Mouse (Mus musculus): ENCODE data around the gene Coro1a.

Gene Coro1a

DNA sequence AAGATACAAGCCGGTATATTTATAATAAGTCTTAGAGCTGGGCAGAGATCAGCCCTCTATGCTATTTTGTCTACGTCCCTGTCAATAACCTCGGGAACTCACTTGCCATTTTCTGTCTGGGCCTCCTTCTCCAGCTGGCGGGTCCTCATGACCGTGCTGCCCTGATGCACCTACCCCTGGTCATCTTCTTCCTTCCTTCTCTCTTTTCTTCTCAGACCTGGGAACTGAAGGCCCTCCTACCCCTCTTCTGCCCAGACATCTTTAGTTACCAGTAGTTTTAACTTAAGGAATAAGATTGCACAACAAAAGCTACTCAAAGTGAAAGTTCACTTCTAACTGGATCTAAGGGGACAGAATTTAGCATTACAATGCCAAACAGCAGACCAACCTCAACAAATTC is 27.9 kb downstream of the Coro1a start:
- no peak for DNase-seq

DNA sequence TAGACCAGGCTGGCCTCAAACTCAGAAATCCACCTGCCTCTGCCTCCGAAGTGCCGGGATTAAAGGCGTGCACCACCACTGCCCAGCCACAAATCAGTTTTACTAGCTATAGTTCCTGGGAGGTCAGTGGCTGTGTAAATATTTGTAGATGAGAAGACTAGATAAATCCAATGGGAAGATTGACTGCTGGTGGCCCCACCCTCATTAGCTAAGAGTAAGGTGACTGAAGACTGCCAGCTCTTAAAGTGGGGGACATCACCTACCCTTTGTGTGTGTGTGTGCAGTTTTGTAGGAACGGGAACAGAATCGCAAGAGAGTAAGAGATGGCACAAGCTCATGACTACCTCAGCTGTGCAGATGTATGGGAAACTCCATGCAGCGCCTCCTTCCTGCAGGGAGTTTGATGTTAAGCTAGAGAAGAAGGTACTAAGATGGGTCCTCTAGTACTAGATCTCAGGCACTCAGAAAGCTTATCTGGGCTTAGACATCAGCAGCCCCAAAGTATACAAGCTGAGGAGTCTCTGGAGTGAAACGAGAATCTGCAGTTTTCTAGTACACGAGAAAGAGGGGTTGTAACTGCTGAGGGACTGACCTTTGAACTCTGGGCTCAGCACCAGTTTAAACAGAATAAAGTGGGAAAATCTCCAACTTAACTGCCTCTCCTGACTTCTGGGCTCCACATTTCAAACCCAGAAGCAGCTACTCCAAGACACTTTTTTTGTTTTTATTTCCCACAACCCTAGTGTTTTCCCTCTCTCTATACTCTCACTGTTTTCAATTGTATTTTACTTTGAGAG is 28.8 kb downstream of the Coro1a start:
- DNase-seq = no peak

DNA sequence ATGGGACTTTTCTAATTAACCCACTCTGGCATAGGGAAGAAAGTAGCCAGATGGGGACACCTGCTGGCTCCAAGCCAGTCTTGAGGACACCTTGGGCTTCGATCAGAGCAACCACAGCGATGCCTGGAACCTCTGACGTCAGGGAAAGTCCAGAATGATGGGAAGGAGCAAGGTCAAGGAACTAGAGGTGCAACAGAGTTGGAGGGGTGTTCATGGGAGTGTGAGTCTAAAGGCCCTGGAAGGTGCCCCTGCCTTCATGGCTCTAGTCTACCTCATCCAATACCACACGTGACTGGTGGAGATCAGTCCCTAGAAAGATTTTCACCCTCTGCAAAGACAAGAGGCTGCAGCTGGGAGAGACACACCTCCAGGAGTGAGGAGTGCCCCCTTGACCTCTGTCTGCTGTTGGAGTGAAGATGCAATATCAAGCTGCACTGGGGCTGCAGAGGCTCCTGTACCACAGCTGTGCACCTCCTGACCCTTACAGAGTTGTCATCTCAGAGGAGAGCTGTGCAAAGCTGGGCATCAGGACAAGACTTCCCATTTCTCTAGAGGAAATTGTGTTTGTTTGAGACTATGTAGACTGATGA is 30.9 kb downstream of the Coro1a start:
- DNase-seq = no peak

DNA sequence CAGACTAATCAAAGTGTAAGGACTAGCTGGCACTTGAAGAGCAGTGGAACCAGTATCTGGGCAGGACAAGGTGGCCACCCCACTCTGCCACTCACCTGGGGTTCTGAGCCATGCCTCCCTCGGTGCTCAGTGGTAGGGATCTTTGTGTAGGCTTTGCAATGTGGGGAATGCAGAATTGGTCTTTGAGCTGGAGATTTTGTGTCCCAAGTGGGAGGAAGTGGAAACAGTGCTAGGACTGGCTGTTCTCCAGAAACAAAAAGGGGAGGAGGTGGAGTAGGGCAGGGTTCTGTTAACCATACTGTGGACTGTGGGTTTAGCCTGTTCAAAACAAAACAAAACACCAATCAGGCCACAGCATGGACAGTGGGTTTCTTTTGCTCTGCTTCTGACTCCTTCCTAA is 31.4 kb downstream of the Coro1a start, which contains the start of gene Sult1a1:
Sult1a1 (minus strand) TSS at position 226 of the 400 bp plus-strand sequence.
- DNase-seq = no peak

DNA sequence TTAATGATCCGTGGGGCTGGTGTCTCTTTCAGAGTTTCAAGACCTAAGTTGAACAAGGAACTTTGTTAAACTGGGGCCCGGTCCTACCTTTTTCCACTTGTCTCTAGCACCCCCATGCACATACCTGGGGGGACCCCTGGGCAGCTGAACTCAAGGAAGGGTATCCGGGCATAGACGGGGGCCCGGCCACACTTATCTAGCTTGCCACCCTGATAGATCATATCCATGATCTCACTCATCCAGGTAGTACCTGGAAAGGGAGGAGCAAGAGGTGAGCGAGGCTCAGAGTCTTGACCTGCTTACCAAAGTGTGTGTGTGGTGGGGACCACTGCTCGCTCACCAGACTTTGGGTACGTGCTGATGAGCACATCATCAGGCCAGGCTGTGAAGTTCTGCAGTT is 32.5 kb downstream of the Coro1a start:
- DNase-seq = no peak

DNA sequence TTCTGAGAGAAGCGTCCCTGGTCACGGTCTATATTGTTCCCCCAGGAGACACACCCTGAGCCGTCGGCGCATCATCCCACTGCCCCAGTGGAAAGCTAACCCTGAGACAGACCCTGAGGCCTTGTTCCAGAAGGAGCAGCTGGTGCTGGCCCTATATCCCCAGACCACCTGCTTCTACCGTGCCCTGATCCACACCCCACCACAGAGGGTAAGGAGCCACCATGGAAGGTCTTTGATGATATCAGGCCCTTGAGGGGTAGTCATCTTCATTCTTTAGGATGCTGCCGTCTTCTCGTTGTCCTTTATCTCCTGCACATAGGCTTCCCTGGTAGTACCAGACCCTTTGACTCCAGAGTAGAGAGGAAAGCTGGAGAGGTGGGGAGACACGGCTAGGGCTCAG is 35.5 kb downstream of the Coro1a start:
- DNase-seq = no peak

DNA sequence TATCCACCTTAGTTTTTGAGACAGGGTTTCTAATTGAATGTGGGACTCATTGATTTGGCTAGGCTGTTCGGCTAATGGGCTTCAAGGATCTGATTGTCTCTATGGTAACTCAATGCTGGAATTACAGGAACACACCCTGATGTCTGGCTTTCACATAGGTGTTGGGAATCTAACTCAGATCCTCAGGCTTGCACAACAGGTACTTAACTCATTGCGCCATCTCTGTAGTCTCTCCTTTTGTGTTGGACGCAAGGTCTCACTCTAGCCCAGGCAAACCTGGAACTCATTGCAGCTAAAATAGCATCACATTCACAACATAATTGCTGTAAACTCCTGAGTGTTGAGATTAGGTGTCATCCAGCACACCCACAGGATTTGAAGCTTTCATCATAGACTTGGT is 37.4 kb downstream of the Coro1a start:
- DNase-seq = no peak

DNA sequence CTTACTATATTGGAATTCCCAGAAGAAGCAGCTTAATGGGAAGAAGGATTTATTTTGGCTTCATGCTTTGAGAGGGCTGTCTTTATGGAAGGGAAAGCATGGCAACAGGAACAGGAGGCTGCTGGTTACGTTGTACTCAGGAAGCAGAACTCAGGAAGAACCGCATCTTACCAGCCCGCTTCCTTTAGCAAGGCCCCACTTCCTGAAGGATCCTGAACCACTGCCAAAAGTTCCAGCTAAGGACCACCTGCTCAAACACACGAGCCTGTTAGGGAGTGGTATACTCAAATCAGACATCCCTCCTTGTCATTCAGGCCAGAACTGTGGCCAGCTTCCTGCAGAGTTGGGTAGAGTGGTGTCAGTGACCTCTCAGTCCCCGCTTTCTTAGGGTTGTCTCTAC is 39.1 kb downstream of the Coro1a start:
- DNase-seq = peak in 1 of 2 experiments; percentile 17

DNA sequence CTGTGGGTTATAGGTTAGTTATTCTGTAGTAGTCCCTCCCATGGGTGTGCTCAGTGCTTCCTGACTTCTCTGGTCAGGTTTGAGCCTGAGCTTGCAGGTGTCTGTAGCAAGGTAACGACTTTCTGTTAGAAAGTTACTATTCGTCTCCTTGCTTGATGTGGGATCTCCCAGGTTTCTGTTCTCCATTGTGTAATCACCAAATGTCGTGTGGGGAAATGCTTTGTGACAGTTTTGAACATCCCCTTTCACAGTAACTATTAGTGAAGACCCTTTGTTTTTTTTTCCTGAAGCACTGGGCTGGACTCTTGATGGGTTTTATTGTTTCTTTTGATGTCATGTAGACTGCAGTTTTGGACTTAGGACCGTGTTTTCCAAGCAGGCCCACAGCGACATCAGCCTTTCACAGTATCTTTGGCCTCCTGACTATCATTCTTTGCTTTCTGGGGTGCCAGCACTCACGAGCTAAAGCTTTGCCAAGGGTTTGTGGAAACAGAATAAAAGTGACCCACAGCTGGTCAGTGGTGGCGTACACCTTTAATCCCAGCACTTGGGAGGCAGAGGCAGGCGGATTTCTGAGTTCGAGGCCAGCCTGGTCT is 40.0 kb downstream of the Coro1a start:
- DNase-seq = no peak

DNA sequence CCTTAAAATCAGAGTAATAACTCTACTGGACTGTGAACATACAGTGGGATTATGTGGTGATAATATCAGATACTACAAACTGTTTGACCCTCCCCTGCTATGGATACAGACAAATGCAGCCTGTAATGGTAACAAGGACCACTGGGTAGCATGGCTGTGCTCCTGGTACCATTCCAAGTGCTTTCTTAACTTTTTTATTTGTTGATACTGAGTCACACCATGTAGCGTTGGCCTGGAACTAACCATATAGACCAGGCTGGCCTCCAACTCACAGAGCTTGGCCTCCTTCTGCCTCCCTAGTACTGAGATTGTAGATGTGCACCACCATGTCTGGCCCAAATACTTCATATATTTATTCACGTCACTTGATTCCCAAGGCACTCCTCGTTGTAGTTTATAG is 42.3 kb downstream of the Coro1a start:
- DNase-seq = peak in 1 of 2 experiments; percentile 14

DNA sequence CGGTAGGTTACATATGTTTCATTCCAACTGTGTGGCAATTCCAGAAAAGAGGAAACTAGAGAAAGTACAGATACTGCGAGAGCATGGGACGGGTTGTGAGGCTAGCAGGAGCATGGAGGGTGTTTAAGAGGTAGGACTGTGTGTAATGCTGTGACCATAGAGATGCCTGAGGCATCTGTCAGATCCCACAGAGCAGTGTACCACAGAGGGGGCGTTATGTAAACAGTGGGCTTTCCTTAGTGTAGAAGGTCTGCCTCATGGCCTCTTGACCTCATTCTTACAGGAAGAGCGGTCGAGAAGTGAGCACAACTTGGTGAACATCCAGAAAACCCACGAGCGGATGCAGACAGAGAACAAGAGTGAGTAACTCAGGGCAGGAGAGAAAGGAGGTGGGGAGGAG is 43.9 kb downstream of the Coro1a start:
- DNase-seq = no peak

DNA sequence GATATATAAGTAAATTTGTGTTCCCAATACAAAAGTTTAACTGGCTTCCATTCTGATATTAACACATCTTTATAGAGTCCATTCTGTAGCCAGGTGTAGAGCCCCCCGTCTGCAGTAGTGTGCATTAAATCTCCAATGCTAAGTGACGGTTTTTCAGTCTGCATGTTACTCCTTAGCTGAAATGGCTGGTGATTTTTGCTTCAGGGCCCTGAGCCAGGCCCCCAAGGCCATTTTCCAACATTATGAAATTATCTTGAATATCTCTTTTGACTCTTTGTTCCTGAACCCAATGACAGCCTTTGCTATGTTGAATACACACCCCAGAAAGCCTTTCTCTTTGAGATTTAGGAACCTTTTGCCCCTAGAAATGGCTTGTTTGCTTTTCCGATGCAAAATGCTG is 47.8 kb downstream of the Coro1a start:
- DNase-seq = no peak

DNA sequence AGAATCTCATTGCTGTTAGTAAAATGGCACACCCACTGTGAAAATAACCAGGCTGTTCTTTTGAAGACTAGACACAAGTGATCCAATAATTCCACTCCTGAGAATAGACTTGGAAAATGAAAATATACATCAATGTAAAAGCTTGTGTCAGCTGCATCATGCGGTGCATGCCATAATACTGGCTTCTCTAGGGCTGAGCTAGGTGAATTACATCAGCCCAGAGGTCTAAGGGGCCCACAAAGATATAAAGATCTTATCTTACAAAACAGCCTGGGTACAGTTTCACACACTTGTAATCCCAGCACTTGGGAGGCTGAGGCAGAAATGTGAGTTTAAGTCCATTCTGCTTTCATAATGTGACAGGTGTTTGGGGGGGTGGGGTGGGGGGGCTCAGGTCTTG is 50.1 kb downstream of the Coro1a start:
- no peak for DNase-seq

DNA sequence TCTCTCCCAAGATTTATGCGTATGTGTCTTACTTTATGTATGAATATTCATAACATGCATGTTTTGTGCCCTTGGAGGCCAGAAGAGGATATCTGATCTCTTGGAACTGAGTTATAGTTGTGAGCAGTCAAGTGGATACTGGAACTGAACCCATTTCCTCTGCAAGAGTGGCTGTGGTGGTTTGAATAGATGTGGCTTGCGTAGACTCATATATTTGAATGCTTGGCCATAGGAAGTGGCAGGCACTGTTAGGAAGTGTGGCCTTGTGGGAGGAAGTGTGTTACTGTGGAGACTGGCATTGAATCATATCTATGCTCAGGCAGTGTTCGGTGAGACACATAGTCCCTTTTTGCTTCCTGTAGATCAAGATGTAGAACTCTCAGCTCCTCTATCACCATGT is 51.9 kb downstream of the Coro1a start:
- no peak for DNase-seq

DNA sequence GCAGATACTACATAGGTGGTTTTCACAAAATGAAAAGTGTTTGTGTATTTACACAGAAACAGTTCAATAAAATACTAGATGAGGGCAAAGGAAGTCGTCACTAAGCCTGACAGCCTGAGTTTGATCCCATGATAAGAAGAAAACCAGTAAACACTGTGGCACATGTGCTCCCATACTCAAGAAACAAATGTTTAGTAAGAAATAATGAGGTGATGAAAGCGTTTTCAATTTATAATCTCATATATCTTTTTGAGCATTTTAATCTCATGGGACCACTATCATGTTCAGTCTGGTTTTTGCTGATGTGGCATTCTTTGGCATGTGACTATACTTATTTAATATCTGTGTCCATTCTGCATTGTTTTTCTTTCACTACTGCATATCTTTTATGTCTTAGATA is 53.6 kb downstream of the Coro1a start:
- no peak for DNase-seq

DNA sequence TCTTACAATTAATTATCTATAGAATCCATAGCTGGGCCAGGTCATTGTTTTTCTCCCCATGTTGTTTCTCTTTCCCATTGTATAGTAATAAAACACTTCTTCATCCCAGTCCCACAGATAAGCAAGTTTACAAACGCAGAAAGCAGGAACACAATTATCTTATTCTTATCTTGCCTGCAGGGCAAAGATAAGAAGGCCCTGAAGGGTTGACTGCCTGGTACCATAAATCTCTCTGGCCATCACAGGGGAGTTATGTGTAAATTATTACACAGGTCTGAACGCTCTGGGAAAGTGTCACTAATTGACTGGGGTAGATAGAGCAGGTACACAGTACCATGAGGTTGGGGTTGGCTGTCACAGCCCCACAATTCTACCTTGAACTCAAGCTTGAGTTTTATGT is 56.7 kb downstream of the Coro1a start:
- no peak for DNase-seq
